Comparison of ENCODE assay signal across 23 mouse cellular contexts in genomic region chr7:123311836-123312235, GRCm38 (mm10). TPM values are rescaled to one million over a fixed set of nuclear protein-coding genes. Genes with fewer than 3 reads are reported as not detected.
DNase-seq lines count a peak whose midpoint lies in the region; ATAC-seq and TF ChIP-seq lines count a peak whose summit lies in the region.
"Had no signal": no experiment of that assay in that cellular context is flagged by ENCODE, and none has a peak within 500 bp of the region (broad histone marks: within the 10 kb centered on the region; RNA-seq: fewer than 3 reads in every experiment).

No protein-coding gene starts in this region.

- H3K36me3 ChIP-seq in liver, embryonic 13.5 days, result peaks cover 75% of the 10 kb centered on the region
- peaks cover 63% of the 10 kb centered on the region for H3K36me3 ChIP-seq in liver, postnatal 0 days (replicated peaks; ENCODE audit: insufficient read depth, low read length)
- H3K36me3 ChIP-seq in ES-E14 (ENCODE audit: control insufficient read depth, insufficient read depth, low read length, poor library complexity, severe bottlenecking), result peaks cover 17% of the 10 kb centered on the region; the same call in 1 of the 2 replicates

- no peak overlapping the region for H3K4me2 ChIP-seq in liver, embryonic 13.5 days
- H3K4me2 ChIP-seq in liver, postnatal 0 days (ENCODE audit: low read depth, low read length), result no peak overlapping the region
- H3K4me2 ChIP-seq: embryonic facial prominence, embryonic 12.5 days; forebrain, embryonic 13.5 days; heart, embryonic 11.5 days; limb, embryonic 12.5 days; liver, embryonic 11.5 days; lung, embryonic 14.5 days had no signal

- peak; percentile 38 for DNase-seq in adrenal gland, postnatal 14 days
- DNase-seq in adrenal gland, adult 18-20 months (ENCODE audit: low spot score in 2 of 2), result no peak
- DNase-seq in liver, embryonic 13.5 days, result no peak
- no peak for DNase-seq in liver, postnatal 0 days
- no peak for DNase-seq in ES-E14 (ENCODE audit: low read depth, low spot score)
- DNase-seq in adrenal gland, postnatal 25 days, result peak; percentile 35
- DNase-seq in kidney, postnatal 10 days, result no peak
- no peak for DNase-seq in heart, adult 9 months (ENCODE audit: low spot score in 2 of 2)
- DNase-seq: cerebellum, adult 18-20 months; cerebellum, postnatal 25 days; kidney, adult 11 months; lung, embryonic 14.5 days; thymus, adult 2 months; thymus, postnatal 4 days had no signal

- 67% methylated on average over 5 of the region's 5 CpGs for WGBS in liver, embryonic 13.5 days (ENCODE audit: insufficient replicate concordance)
- WGBS in liver, postnatal 0 days (ENCODE audit: insufficient replicate concordance), result 65% methylated on average over 5 of the region's 5 CpGs

- H3K27me3 ChIP-seq in liver, embryonic 13.5 days, result no peaks in the 10 kb centered on the region
- H3K27me3 ChIP-seq in liver, postnatal 0 days (ENCODE audit: insufficient read depth, low read length), result no peaks in the 10 kb centered on the region
- H3K27me3 ChIP-seq: embryonic facial prominence, embryonic 12.5 days; forebrain, embryonic 13.5 days; limb, embryonic 12.5 days had no signal

- no peak overlapping the region for H3K27ac ChIP-seq in liver, embryonic 13.5 days
- no peak overlapping the region for H3K27ac ChIP-seq in liver, postnatal 0 days (ENCODE audit: low read depth)
- H3K27ac ChIP-seq in ES-E14 (ENCODE audit: insufficient read depth, low read depth, low read length, poor library complexity, severe bottlenecking), result no peak overlapping the region
- H3K27ac ChIP-seq: embryonic facial prominence, embryonic 12.5 days; forebrain, embryonic 13.5 days; hindbrain, postnatal 0 days; limb, embryonic 12.5 days; stomach, postnatal 0 days had no signal

- no peaks in the 10 kb centered on the region for H3K9me3 ChIP-seq in liver, embryonic 13.5 days (replicated peaks)
- no peaks in the 10 kb centered on the region for H3K9me3 ChIP-seq in liver, postnatal 0 days (ENCODE audit: low read length)
- H3K9me3 ChIP-seq in ES-E14 (ENCODE audit: control insufficient read depth, insufficient read depth, low read depth, low read length), result no peaks in the 10 kb centered on the region
- H3K9me3 ChIP-seq: embryonic facial prominence, embryonic 12.5 days; forebrain, embryonic 13.5 days; limb, embryonic 12.5 days had no signal

- no peak for TF ChIP-seq CTCF in liver, postnatal 0 days (IDR thresholded peaks at IDR 0.05; ENCODE audit: low read depth)

- H3K9ac ChIP-seq in liver, embryonic 13.5 days, result no peak overlapping the region
- no peak overlapping the region for H3K9ac ChIP-seq in liver, postnatal 0 days (replicated peaks)
- no peak overlapping the region for H3K9ac ChIP-seq in ES-E14 (ENCODE audit: insufficient read depth, low read depth, low read length, poor library complexity, severe bottlenecking)
- H3K9ac ChIP-seq: embryonic facial prominence, embryonic 12.5 days; forebrain, embryonic 13.5 days; limb, embryonic 12.5 days; lung, embryonic 14.5 days had no signal

- in situ Hi-C loops in ES-E14 (cut with MboI; ENCODE audit: low sequenced_read_pairs in 2 of 2, unreplicated experiment in 2 of 2), result no loop called here

- TF ChIP-seq EP300 in liver, postnatal 0 days (IDR thresholded peaks at IDR 0.05; ENCODE audit: low read depth), result no peak

- peak; percentile 48; the same call in 1 of the 2 replicates for ATAC-seq in liver, embryonic 13.5 days (ENCODE audit: low read depth)
- no peak for ATAC-seq in liver, postnatal 0 days
- ATAC-seq: forebrain, embryonic 13.5 days; hindbrain, postnatal 0 days; midbrain, embryonic 16.5 days had no signal

- no peaks in the 10 kb centered on the region for H3K4me1 ChIP-seq in liver, embryonic 13.5 days (replicated peaks)
- no peaks in the 10 kb centered on the region for H3K4me1 ChIP-seq in liver, postnatal 0 days (ENCODE audit: insufficient read depth)
- H3K4me1 ChIP-seq in ES-E14 (ENCODE audit: control insufficient read depth in 2 of 2, insufficient read depth in 2 of 2, low read length in 2 of 2, poor library complexity in 1 of 2), result peaks cover 0 to 2% of the 10 kb centered on the region in 2 experiments; a peak in 1 of 4 replicates
- H3K4me1 ChIP-seq: embryonic facial prominence, embryonic 12.5 days; forebrain, embryonic 13.5 days; limb, embryonic 12.5 days had no signal

- no peak overlapping the region for H3K4me3 ChIP-seq in liver, embryonic 13.5 days (replicated peaks)
- H3K4me3 ChIP-seq in liver, postnatal 0 days (ENCODE audit: low read depth, low read length), result no peak overlapping the region
- no peak overlapping the region for H3K4me3 ChIP-seq in ES-E14 (ENCODE audit: insufficient read depth in 1 of 2, low read depth in 1 of 2, low read length in 2 of 2, poor library complexity in 1 of 2, severe bottlenecking in 1 of 2)
- H3K4me3 ChIP-seq: embryonic facial prominence, embryonic 12.5 days; forebrain, embryonic 13.5 days; limb, embryonic 12.5 days; myocyte had no signal

TF ChIP-seq in ES-E14, 5 proteins besides CTCF, POLR2A, EP300 and RAD21:
- TF ChIP-seq CHD2 (IDR thresholded peaks at IDR 0.05; ENCODE audit: low read depth, low read length), result no peak
- peak; percentile 99 for TF ChIP-seq MAFK (IDR thresholded peaks at IDR 0.05; ENCODE audit: insufficient read depth, low read depth, low read length)
- TF ChIP-seq HCFC1 (IDR thresholded peaks at IDR 0.05; ENCODE audit: borderline replicate concordance, insufficient read depth, low read length), result no peak
- no peak for TF ChIP-seq ZC3H11A (IDR thresholded peaks at IDR 0.05; ENCODE audit: borderline replicate concordance, low read depth, low read length)
- TF ChIP-seq ZNF384 (IDR thresholded peaks at IDR 0.05; ENCODE audit: low read depth, low read length), result no peak

RNA-seq across cellular contexts. Expression of gene Lcmt1, which starts 57.7 kb away (rescaled TPM):
- 23.2 and 26.2 TPM in 2 replicates for total RNA-seq in adrenal gland, postnatal 14 days (2021)
- total RNA-seq in adrenal gland, adult 18-20 months (2021), result 10 to 100 TPM; 25.9 to 26.6 TPM
- polyA plus RNA-seq in liver, embryonic 13.5 days (2015; fragmentation: Nextera tagmentation; extraction: Ambion mirVana), result 30.6 and 33.7 TPM in 2 replicates
- 10.8 and 12.2 TPM in 2 replicates for polyA plus RNA-seq in liver, postnatal 0 days (2015; fragmentation: Nextera tagmentation; extraction: Ambion mirVana)
- 29.6 and 31.8 TPM in 2 replicates for total RNA-seq in ES-E14 (2012; rRNA removed)
- 20.9 and 34.2 TPM in 2 replicates for total RNA-seq in adrenal gland, postnatal 25 days (2021)

RNA-seq across cellular contexts. Expression of gene Arhgap17, which starts 57.9 kb away (rescaled TPM):
- total RNA-seq in adrenal gland, postnatal 14 days (2021), result 43.7 and 47.7 TPM in 2 replicates
- total RNA-seq in adrenal gland, adult 18-20 months (2021), result 10 to 100 TPM; 35.6 to 51.9 TPM
- 8.5 and 12.0 TPM in 2 replicates for polyA plus RNA-seq in liver, embryonic 13.5 days (2015; fragmentation: Nextera tagmentation; extraction: Ambion mirVana)
- 6.0 and 6.8 TPM in 2 replicates for polyA plus RNA-seq in liver, postnatal 0 days (2015; fragmentation: Nextera tagmentation; extraction: Ambion mirVana)
- total RNA-seq in ES-E14 (2012; rRNA removed), result 9.5 and 9.8 TPM in 2 replicates
- total RNA-seq in adrenal gland, postnatal 25 days (2021), result 70.8 and 76.6 TPM in 2 replicates

Comparison
In these comparisons a context has a peak if more than half of its experiments do, and no peak if none do; other contexts are left out.
1. DNase-seq: peak in adrenal gland, postnatal 14 days (single experiment) and adrenal gland, postnatal 25 days (single experiment); none in adrenal gland, adult 18-20 months (0 of 2), liver, embryonic 13.5 days (single experiment), liver, postnatal 0 days (single experiment), ES-E14 (single experiment), kidney, postnatal 10 days (single experiment) and heart, adult 9 months (0 of 2).